Mouse (Mus musculus): Measurements from ENCODE around the gene Sertad1. TPM values are rescaled to one million over a fixed set of nuclear protein-coding genes. Genes with fewer than 3 reads are reported as not detected.

The Sertad1 gene
- polyA plus RNA-seq, 1 experiment from 2014 or later: 33.5 TPM

DNA sequence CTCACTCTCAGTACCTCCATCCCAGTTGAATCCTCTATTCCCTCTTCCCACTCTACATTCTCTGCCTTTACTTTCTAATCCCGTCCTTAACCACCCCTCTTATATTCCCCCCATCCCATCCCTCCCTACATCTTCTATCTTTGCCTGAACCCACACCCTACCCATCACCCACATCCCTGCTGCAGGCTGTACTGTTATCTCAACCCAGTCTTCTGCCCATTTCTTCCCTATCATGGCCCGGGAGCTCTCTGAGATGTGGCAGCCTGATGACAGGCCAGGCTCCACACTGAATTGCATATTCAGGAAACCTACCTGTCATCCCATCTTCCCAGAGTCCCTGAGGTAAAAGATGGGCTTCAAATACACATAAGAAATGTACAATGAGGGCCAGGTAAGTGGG lies 52.1 kb downstream of the Sertad1 start:
- DNase-seq (ENCODE audit: low spot score): no peak

Other genes starting within 250 kb of the Sertad1 start
- 3.2 and 3.5 TPM in 2 replicates for gene Numbl, start 228.5 kb upstream of the Sertad1 start, polyA plus RNA-seq (2015; fragmentation: Nextera tagmentation; extraction: Ambion mirVana)
- 3.6 and 5.6 TPM in 2 replicates for gene Ltbp4, start 149.2 kb upstream of the Sertad1 start, polyA plus RNA-seq (2015; fragmentation: Nextera tagmentation; extraction: Ambion mirVana)
- 45.1 and 46.3 TPM in 2 replicates for gene Shkbp1, start 130.9 kb upstream of the Sertad1 start, polyA plus RNA-seq (2015; fragmentation: Nextera tagmentation; extraction: Ambion mirVana)
- gene Gm20479, start 129.5 kb upstream of the Sertad1 start, polyA plus RNA-seq (2015; fragmentation: Nextera tagmentation; extraction: Ambion mirVana): 0.44 TPM in 1 of 2 replicates, not detected in the other
- 0.09 and 0.10 TPM in 2 replicates for gene Sptbn4, start 39.2 kb upstream of the Sertad1 start, polyA plus RNA-seq (2015; fragmentation: Nextera tagmentation; extraction: Ambion mirVana)
- gene Blvrb, start 38.9 kb upstream of the Sertad1 start, polyA plus RNA-seq (2015; fragmentation: Nextera tagmentation; extraction: Ambion mirVana): 26.0 and 27.6 TPM in 2 replicates
- 29.0 and 31.0 TPM in 2 replicates for gene Sertad3, start 13.1 kb upstream of the Sertad1 start, polyA plus RNA-seq (2015; fragmentation: Nextera tagmentation; extraction: Ambion mirVana)
- gene Prx, start 12.4 kb downstream of the Sertad1 start, polyA plus RNA-seq (2015; fragmentation: Nextera tagmentation; extraction: Ambion mirVana): 1.1 and 1.2 TPM in 2 replicates
- gene Hipk4, start 36.4 kb downstream of the Sertad1 start, polyA plus RNA-seq (2015; fragmentation: Nextera tagmentation; extraction: Ambion mirVana): 0.12 and 0.14 TPM in 2 replicates
- gene Pld3, start 66.3 kb downstream of the Sertad1 start, polyA plus RNA-seq (2015; fragmentation: Nextera tagmentation; extraction: Ambion mirVana): 134 and 145 TPM in 2 replicates
- gene 2310022A10Rik, start 66.3 kb downstream of the Sertad1 start, polyA plus RNA-seq (2015; fragmentation: Nextera tagmentation; extraction: Ambion mirVana): 24.6 and 28.7 TPM in 2 replicates
- 73.2 and 75.3 TPM in 2 replicates for gene Akt2, start 104.6 kb downstream of the Sertad1 start, polyA plus RNA-seq (2015; fragmentation: Nextera tagmentation; extraction: Ambion mirVana)
- gene Ttc9b, start 167.0 kb downstream of the Sertad1 start, polyA plus RNA-seq (2015; fragmentation: Nextera tagmentation; extraction: Ambion mirVana): not detected in 2 replicates
- gene Map3k10, start 187.7 kb downstream of the Sertad1 start, polyA plus RNA-seq (2015; fragmentation: Nextera tagmentation; extraction: Ambion mirVana): 5.2 and 7.2 TPM in 2 replicates
- gene Zfp607b, start 202.4 kb downstream of the Sertad1 start, polyA plus RNA-seq (2015; fragmentation: Nextera tagmentation; extraction: Ambion mirVana): 2.8 and 3.5 TPM in 2 replicates
- 13.5 and 14.8 TPM in 2 replicates for gene Zfp60, start 244.5 kb downstream of the Sertad1 start, polyA plus RNA-seq (2015; fragmentation: Nextera tagmentation; extraction: Ambion mirVana)

Data from thymus, postnatal 0 days (tissue).